Mouse (Mus musculus) 416B (cell line): ENCODE data around the gene Slc35e2.
"Not testable (repeated sequence)": the region's sequence is repeated elsewhere in the genome, so short reads cannot be mapped to it uniquely, and the experiment has no call there.

Experiments
- DNase-seq: peaks from one replicate; pipeline ENCODE4 v3.0.0; 2011; ENCODE audit warnings: low read depth

Gene Slc35e2

DNA sequence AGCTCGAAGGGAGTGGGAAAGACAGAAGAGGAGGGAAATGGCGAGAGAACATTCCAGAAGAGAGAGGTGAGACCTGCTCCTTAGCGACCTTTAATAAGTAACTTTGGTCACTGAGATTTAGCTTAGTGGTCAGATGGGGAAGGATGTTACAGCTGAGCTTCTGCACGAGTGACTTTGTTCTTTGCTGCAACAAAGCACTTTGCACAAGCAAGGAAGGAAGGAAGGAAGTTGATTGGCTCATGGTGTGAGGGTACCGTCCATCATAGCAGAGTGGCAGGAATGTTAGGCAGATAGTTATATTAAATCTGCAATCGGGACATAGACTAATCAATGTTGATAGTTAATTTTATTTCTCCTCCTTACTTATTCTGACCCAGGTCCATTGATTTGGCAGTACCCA, 29.1 kb downstream of the Slc35e2 start:
- DNase-seq: peak; percentile 27

DNA sequence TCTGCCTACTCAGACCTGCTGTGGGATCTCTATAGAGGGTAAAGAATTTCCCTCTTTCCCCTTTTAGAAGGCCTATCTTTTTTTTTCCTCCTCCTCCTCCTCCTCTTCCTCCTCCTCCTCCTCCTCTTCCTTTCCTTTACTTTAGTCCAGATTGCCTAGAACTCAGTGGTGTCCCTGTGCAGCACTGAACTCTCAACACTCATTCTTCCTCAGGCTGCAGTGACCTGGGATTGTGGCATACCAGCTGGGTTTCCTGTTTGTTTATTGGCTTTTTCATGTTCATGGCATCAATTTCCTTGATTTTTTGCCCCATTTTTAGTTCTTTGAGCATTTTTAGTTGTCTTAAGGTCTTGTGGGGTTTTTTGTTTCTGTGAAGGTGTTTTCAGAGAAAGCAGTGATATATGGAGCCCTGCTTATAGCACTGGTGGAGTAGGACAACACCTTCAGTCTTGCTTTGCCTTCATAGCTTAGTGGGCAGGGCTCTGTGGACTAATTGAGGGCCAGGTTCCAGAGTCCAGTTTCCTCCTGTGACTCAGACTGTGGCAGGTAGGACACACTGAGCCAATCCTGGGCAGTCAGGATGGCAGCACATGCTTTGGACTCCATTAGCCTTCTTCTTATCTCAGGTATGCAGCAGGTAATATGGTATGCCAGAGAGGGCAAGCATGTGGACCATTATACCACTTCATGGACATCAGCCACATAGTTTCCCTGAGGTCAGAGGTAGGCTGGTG, 34.7 kb downstream of the Slc35e2 start:
- DNase-seq: no peak

DNA sequence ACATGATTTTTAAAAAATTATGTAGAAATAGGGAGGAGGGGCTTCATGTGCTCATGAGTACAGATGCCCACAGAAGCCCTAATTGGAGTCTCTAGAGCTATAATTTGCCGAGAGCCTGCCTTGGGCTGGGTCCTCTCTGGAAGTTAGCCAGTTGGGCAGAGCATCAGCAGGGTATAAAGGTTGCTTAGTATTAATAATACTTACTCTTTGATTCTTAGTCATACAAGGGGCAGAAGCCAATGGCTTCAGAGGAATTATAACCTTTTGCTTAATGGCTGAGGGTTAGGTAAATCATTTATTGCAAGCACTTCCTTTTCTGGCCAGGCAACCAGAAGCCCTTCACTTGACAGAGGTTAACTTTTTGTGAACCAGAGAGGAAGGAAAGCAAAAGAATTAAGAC, 42.3 kb downstream of the Slc35e2 start:
- DNase-seq: no peak

DNA sequence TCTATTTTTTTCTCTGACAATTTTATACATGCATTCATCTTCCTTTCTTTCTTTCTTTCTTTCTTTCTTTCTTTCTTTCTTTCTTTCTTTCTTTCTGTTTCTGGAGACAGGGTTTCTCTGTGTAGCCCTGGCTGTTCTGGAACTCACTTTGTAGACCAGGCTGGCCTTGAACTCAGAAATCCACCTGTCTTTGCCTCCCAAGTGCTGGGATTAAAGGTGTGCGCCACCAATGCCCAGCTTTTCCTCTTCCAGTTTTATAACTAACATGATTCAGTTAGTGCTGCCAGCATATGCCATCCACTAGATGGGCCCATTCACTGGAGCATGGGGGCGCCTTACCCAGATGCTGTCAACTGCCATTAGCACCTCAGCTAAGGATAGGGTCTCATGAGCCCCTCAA, 44.1 kb downstream of the Slc35e2 start, which contains the start of gene Gm10563:
Gene Gm10563, minus strand, starts transcription at position 101 of the 400 bp plus-strand sequence.
- DNase-seq: not testable (repeated sequence)

DNA sequence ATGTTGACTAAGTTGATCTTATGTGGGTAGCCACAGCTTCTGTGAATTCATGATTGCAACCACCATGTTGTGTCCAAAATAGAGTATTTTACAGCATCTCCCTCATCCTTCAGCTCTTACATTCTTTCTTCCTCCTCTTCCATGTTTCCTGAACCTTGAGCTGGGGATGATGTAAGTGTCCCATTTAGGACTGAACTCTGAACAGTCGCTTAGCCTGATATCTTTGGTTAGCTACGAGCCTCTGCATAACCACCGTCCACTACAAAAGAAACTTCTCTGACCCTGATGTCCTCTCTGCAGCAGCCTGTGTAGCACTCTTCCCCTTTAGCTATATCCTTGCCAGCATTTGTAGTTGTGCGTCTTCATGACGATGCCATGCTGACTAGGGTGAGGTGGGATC, 44.5 kb downstream of the Slc35e2 start:
- no peak for DNase-seq

DNA sequence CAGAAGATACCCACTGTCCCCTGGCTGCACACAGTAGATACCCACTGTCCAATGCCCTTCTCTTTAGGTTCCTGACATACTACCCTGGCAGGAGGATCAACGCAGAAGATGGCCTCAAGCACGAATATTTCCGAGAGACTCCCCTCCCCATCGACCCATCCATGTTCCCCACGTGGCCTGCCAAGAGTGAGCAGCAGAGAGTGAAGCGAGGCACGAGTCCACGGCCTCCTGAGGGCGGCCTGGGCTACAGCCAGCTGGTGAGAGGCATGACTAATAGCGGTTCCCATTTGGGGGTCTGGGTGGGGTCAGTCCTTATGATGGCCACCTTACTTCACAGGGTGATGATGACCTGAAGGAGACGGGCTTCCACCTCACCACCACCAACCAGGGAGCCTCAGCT, 48.1 kb downstream of the Slc35e2 start:
- no peak for DNase-seq

DNA sequence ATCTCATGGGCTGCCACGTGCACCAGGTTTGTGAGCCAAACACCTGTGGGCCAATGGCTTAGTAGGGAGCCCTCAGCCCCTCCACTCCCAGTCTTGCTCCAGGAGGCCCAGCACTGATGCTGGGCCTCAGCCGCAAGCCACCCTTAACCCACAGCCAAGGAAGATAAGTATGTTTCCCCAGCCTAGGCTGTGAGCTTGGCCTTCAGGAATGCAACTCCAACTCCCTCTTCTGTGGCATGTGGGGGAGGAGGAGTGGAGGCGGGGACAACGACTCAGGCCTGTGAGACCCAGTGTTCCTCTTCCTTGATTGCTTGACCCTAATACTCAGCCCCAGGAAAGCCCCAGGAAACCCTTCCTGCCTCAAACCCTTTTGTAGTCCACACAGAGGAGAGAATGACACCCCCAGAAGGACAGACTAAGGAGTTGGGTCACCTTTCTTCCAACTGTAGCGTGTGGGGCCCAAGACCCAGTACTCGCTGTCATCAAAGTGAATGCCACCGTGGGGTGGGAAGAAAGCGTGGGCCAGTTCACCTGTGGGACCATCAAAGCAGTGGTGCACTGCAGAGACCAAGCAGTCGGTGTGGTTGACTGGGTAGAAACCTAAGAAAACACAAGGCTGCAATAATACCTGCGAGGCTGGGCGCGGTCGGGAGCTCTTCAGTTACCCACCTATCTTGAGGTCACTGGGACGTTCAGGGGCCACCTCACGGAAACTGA, 50.5 kb downstream of the Slc35e2 start:
- no peak for DNase-seq

DNA sequence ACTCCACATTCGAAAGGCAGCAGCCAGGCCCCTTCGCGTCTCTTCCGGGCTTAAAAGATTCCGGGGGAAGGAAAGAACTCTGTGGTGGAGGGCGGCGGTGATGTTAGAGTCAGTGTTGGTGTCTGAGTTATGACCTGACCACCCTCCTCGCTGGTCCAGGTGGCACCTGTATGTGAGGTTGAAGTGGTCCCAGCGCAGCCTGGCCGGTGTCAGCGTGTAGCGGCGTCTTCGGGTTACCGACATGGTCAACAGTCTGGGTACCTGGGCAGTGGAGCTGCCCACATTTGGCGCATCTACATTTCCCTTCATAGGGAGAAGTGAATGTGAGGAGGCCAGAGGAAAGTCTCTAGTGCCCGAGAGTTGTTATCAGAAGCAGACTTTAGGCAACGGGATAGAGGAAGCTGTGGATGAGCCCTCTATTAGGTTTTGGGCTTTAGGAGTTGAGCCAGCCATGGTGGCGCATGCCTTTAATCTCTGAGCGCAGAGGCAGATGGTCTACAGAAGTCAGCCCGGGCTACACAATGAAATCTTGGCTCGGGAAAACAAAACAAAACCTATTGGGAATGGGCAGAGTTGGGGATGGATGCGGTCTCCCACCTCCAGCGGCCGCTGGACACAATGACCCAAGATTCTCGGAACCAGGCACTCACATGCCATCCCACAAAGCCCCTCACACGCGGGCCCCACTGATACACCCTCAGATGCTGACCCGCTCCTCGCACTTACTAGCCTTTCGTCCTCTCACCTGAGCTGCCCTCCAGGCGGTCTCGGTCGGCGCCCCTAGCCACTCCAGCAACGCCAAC, 51.3 kb downstream of the Slc35e2 start:
- no peak for DNase-seq

DNA sequence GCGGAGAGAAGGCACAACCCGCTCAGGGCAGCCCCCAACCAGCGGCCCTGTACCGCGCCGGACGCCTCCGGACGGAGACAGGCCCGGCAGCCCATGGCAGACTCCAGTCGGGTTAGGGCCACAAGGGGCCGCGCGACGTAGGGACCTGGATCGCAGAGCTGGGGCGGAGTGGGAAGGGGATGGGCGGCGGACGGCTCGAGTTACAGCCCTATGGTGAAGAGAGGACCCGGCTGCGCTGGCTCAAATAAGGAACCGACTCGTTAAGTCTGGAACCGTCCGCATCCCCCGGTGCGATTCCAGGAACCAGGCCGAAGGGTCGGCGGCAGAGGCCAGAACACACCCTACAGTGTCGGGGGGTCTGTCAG, 51.9 kb downstream of the Slc35e2 start, which contains the start of gene Mmp23:
Gene Mmp23, minus strand, starts transcription at position 299 of the 365 bp plus-strand sequence.
- no peak for DNase-seq

DNA sequence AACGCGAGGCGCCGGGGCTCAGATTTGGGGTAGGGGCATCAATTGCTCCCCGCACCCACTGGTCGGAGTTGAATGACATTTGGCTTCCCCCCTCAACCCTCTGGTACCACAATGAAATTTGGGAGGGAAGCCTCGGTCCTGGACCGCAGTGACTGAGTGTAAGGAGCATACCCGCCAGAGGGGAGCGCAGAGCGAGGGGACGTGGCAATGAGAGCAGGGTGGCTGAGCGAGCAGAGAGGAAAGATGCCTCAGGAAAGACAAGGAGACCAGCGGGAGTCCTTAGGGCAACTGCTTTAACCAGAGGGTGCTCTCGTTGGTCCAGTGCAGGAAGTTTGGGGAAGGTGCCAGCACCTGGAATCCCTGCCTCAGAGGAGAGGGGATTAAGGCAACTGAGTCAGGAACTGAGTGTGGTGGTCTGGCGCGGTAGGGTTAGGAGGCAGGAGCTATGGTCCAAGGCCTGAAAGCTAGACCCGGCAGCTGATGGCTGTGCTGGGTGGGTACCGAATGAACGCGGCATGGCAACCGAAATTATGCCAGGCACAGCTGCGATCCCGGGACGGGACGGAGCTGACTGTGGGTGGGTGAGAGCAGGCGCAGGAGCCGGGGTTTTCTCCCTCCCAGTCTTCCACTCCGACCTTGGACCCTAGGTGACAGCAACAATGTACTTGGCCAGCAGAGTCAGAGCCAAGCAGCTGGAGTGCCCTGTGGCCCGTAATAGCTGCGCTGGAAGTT, 52.4 kb downstream of the Slc35e2 start:
- no peak for DNase-seq

DNA sequence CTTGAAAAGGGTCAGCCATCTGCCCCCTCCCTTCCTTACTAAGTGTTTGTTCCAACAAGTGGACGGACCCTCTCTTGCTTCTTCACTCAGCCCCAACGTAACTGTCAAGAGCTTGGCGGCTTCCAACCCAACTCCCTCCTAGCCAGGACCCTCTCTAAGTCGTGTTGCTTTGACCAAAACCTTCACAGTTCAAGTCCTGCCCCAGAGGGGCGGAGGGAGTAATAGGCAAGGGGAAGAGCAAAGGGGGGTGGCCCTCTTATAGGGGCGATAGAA, 52.9 kb downstream of the Slc35e2 start:
- no peak for DNase-seq

DNA sequence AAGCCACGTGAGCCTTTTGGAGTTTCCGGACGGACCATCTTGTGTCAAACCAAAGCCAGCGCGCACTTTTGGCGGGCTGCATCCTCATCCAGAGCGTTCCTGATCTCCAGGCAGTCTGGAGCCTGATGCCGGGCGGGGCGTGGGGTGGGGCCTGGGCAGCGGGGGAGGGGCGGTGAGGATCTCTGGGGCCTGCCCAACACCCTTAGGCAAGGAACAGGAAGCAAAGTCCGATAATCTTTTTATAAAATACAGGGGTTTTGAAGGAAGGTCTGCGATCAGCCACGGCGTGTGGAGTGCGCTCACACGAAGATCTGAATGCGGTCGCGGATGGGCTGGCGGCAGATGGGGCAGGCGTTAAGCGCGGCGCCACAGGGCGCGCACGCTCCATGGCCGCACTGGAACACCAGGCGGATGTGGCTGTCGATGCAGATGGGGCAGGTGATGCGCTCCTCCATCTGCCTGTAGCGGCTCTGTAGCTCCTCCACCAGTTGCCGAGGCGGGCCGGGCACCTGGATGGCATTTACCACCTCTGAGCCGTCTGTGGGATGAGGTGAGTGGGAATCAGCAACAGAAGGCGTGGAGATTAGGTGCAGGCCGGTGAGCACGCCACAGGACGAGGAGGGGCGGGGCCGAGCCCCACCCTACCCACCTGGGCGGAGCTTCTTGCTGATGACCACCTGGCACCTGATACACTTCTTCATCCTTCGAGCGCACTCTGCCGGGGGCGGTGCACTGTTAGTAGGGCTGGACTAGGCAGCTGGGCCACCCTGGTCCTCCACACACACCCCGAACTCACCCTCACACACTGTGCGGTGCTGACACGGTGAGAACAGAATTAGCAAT, 53.5 kb downstream of the Slc35e2 start:
- DNase-seq: no peak

DNA sequence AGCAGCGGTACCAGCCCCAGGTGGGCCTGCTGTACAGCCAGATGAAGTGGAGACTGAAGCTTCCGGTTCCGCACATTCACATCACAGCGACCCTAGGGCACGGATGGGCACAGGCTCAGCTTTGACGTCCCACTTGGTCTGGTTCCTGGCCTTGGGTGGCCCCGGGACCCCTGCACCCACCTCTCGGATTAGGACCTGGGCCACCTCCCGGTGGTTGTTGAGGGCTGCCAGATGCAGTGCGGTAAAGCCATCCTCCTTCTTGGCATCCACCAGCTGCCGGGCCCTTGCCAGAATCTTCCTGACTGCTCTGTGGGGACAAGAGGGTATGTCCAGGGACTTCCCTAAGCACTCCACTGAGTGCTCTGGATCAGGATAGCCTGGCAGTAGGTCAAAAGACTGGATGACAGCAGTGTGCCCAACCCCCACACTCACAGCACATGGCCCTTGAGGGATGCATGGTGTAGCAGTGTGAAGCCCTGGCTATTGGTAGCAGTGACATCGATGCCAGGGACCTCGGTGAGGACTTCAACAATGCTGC, 55.1 kb downstream of the Slc35e2 start:
- no peak for DNase-seq

DNA sequence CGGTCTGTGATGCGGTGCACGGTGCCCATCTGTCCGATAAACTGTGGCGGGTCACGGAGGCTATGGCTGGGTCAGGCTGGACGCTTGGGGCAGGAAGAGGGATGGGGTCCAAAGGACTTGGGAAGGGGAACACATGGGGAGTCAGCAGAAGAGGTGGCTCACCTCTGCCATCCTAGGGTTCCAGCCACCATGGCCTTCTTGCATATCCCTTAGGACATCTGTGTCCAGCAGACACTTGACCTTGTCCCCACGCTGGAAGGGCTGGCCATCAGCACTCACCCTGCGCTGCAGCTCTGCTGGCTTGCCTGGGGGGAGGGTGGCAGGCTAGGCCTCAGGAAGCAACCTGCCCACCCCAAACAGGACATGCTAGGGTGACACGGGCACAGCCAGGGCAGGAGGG, 57.7 kb downstream of the Slc35e2 start:
- no peak for DNase-seq

DNA sequence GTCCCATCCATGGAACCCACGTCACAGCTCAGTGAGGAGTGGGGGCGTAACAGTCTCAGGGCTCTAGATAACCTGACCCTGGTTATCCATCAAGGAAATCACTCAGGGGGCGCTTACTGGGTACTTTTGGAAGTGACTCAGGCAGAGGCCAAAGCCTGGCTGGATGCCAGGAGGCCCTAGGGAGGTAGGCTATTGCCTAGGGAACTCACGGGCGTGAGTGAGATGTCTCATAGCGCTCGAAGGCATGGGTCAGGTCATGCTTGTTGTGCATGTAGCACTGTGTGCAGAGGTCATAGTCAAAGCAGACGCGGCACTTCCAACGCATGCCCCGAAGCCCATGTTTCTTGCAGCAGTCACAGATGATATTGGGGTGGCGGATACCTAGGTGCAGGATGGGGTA, 59.4 kb downstream of the Slc35e2 start:
- DNase-seq: peak; percentile 66

DNA sequence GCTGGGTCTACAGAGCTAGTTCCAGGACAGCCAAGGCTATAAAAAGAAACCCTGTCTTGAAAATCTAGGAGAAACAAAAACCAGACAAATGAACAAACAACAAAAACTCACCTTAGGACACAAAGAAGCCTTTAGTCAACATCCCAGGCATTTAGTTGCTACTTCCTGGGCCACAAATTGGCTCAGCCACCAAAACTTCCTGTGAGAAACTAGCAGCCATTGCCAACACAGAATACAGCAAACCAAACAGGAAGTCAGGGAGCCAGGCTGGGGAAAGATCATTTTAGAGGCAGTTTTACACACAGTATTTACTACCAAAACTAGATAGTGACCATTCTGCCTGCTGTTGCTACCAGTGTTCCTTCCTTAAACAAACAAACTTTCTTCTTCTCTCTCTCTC, 65.7 kb downstream of the Slc35e2 start:
- peak; percentile 53 for DNase-seq

DNA sequence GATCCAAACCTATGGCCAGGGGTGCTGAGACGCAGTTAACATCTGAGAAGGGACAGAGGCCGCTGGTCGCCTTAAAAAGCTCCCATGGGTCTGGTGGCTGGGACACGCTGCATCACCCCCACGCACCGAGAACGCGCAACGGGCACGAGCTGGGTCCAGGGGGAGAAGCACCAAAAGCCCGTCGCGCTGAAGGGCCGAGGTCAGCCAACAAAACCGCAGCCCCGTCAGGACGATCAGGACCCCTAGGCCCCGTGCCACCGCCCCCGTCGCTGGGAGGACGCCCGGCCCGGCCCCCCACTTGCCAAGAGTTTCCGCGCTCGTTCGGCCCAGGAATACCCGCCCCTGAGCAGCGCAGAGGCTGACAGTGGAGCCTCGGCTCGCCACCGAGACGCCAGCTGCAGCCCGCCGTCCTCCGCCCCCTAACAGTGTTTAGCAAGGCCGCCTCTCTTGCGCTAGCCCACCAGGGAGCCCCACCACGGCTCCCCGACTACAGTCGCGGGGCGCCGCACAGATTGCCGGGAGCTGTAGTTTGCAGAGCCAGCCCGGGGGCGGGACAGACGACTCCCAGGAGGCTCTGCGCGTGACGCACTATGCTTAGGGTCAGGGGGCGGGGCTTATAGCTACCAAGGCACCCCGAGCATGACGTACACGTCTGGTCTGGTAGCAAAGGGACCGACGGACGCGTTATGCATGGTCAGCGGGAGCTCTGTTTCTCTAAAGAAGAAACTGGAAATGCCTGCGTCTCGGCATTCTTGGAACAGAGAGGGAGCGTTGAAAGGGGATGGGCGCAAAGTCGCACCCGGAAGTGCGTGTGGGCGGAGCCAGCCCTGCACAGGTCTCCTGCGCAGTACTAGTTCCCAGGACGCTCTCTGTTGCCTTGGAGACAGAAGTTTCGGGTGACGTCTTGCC, 67.7 kb downstream of the Slc35e2 start, which contains the start of gene Mib2:
Gene Mib2, minus strand, starts transcription at position 510 of the 909 bp plus-strand sequence.
- DNase-seq: peak; percentile 98

DNA sequence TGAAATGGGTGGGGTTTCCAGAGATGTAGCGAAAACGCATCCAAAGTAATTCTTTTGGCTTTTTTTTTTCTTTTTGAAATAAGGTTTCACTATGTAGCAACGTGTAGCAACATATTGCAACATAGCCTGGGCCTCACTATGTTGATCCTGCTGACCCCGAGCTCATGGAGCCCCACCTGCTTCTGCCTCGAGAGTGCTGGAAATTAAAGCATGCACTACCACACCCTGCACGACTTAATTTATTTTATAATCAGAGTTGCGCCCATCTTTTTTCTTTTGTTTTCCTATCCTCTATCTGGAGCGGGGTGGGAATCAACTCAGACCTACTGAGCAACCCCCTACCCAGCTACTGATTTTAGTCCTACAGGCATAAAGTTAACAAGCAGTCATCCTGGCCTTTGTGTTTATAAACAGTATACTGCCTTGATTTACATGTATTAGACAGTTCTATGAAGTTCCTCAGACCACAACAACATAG, 68.4 kb downstream of the Slc35e2 start:
- no peak for DNase-seq

DNA sequence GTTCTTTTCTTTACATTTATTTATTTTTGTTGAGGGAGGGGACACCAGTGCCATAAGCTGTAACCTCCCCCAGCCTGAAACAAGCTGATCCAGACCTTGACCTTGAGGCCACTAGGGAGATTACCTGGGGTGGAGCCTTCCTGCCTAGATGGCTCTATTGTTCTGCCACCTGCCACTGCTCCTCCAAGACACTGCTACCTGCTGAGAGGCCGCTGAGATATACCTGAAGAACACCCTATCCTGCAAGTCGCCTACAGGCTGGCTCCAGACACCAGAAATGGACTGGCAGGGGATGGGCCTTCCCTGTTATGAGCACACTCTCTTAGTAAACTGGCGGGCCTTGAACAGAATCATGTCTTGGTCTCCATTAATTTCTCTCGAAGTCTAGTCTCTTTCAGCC, 69.0 kb downstream of the Slc35e2 start:
- not testable (repeated sequence) for DNase-seq

DNA sequence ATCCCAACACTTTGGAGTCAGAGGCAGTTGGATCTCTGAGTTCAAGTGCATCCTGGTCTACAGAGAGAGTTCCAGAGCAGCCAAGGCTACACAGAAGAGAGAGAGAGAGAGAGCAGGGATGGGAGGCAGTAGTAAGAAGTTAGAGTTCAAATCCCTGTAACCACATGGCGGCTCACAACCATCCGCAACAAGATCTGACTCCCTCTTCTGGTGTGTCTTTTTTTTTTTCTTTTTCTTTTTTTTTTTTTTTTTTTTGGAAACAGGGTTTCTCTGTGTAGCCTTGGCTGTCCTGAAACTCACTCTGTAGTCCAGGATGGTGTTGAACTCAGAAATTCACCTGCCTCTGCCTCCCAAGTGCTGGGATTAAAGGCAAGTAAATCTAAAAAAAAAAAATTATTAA, 70.9 kb downstream of the Slc35e2 start:
- DNase-seq: no peak
